In the genomic region with DNA sequence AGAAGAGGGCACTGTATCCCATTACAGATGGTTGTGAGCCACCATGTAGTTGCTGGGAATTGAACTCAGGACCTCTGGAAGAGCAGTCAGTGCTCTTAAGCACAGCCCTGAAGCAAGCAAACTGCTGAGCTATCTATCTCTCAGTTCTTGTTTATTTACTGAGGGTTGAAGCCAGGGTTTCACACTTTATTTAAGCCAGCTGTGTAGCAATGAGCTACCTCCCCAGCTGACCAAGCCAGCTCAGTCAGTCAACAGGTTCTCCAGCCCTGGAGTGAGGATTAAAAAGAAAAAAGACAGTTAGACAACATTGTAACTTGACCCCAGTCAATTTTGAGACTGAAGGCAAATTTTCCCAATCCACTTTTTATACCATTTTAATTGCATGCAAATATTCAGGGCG, we compare ENCODE assay signal across 15 mouse cellular contexts. TPM values are rescaled to one million over a fixed set of nuclear protein-coding genes. Genes with fewer than 3 reads are reported as not detected.
"Had no signal": no experiment of that assay in that cellular context is flagged by ENCODE, and none has a peak within 500 bp of the region (broad histone marks: within the 10 kb centered on the region; RNA-seq: fewer than 3 reads in every experiment).

No protein-coding gene starts in this region.

- DNase-seq: kidney, adult 2 months; kidney, postnatal 25 days; layer of hippocampus, adult 9-11 months; lung, postnatal 14 days; thymus, adult 2 months; thymus, postnatal 25 days had no signal

- H3K9ac ChIP-seq: lung, embryonic 15.5 days; midbrain, embryonic 12.5 days; neural tube, embryonic 12.5 days had no signal

- H3K4me3 ChIP-seq: limb, embryonic 10.5 days; lung, embryonic 15.5 days; midbrain, embryonic 12.5 days; neural tube, embryonic 12.5 days had no signal

- ATAC-seq: inflammation-experienced regulatory T-cells, adult 6 months had no signal

- H3K36me3 ChIP-seq: limb, embryonic 10.5 days; lung, embryonic 15.5 days; midbrain, embryonic 12.5 days; neural tube, embryonic 12.5 days had no signal

- H3K27me3 ChIP-seq: lung, embryonic 15.5 days; neural tube, embryonic 12.5 days had no signal

- H3K4me2 ChIP-seq: lung, embryonic 15.5 days; midbrain, embryonic 12.5 days; neural tube, embryonic 12.5 days had no signal

- H3K27ac ChIP-seq: limb, embryonic 10.5 days; lung, embryonic 15.5 days; midbrain, embryonic 12.5 days; neural tube, embryonic 12.5 days had no signal

- H3K9me3 ChIP-seq: limb, embryonic 10.5 days; lung, embryonic 15.5 days; midbrain, embryonic 12.5 days; neural tube, embryonic 12.5 days had no signal

RNA-seq across cellular contexts. Expression of gene Plekha4, which starts 9.5 kb away (rescaled TPM):
- total RNA-seq: megakaryocyte-erythroid progenitor cell, adult 5-6 weeks had no signal

RNA-seq across cellular contexts. Expression of gene Hsd17b14, which starts 19.0 kb away (rescaled TPM):
- total RNA-seq: left cerebral cortex, postnatal 14 days; megakaryocyte-erythroid progenitor cell, adult 5-6 weeks; monocyte, adult 5-6 weeks; neutrophil, adult 5-6 weeks had no signal
